Mouse (Mus musculus): ENCODE data around the gene Cldn5.

- TF ChIP-seq POLR2A (IDR thresholded peaks at IDR 0.05; ENCODE audit: low read depth, low read length) (no peak), CTCF (IDR thresholded peaks at IDR 0.05; ENCODE audit: extremely low read depth, insufficient read depth, insufficient read length, insufficient replicate concordance) (no peak)
Observed at GRCm38 (mm10) chr16:18822925-18823324, 46.3 kb downstream of the Cldn5 start.
